Mouse (Mus musculus): Measurements from ENCODE around the gene Slc6a6. TPM values are rescaled to one million over a fixed set of nuclear protein-coding genes. Genes with fewer than 3 reads are reported as not detected.

Slc6a6 gene
- polyA plus RNA-seq, 1 experiment from 2014 or later, result 60.0 TPM

- H3K9ac ChIP-seq, result no peak overlapping the region
- 0 out of 2 replicates have a peak, but pooled peaks cover 3% of the 10 kb centered on the region for H3K4me1 ChIP-seq
- no peaks in the 10 kb centered on the region for H3K9me3 ChIP-seq
- 83% methylated on average over 7 of the region's 7 CpGs for WGBS
- H3K27me3 ChIP-seq (replicated peaks), result no peaks in the 10 kb centered on the region
- H3K4me3 ChIP-seq, result no peak overlapping the region
- H3K4me2 ChIP-seq, result no peak overlapping the region
- H3K27ac ChIP-seq (replicated peaks), result no peak overlapping the region
- no peak for ATAC-seq (ENCODE audit: extremely low read depth, insufficient number of reproducible peaks, low FRiP score, low TSS enrichment)
- peaks cover 88% of the 10 kb centered on the region for H3K36me3 ChIP-seq
Measured at GRCm38 (mm10) chr6:91745947-91746582, 62.2 kb downstream of the Slc6a6 start.

- H3K27me3 ChIP-seq (replicated peaks), result no peaks in the 10 kb centered on the region
- H3K9ac ChIP-seq, result no peak overlapping the region
- H3K27ac ChIP-seq (replicated peaks), result no peak overlapping the region
- H3K9me3 ChIP-seq, result no peaks in the 10 kb centered on the region
- H3K4me1 ChIP-seq, result 0 out of 2 replicates have a peak, but pooled peaks cover 3% of the 10 kb centered on the region
- peaks cover 90% of the 10 kb centered on the region for H3K36me3 ChIP-seq
- H3K4me2 ChIP-seq, result no peak overlapping the region
- no peak overlapping the region for H3K4me3 ChIP-seq
- ATAC-seq (ENCODE audit: extremely low read depth, insufficient number of reproducible peaks, low FRiP score, low TSS enrichment), result no peak
- 81% methylated on average over 5 of the region's 5 CpGs for WGBS
Measured at GRCm38 (mm10) chr6:91746776-91747175, 62.9 kb downstream of the Slc6a6 start.

- Histone ChIP-seq H3K9me3 (no peaks in the 10 kb centered on the region), H3K27ac (replicated peaks) (no peak overlapping the region), H3K4me3 (no peak overlapping the region), H3K4me2 (no peak overlapping the region), H3K27me3 (replicated peaks) (no peaks in the 10 kb centered on the region), H3K36me3 (peaks cover 83% of the 10 kb centered on the region), H3K4me1 (peaks cover 18% of the 10 kb centered on the region; the same call in 1 of the 2 replicates), H3K9ac (no peak overlapping the region)
- WGBS, result 75% methylated on average over 3 of the region's 3 CpGs
- no peak for ATAC-seq (ENCODE audit: extremely low read depth, insufficient number of reproducible peaks, low FRiP score, low TSS enrichment)
Measured at GRCm38 (mm10) chr6:91750976-91751375, 67.1 kb downstream of the Slc6a6 start.

GRCm38 (mm10) chr6:91752884-91753283 lies 69.0 kb downstream of the Slc6a6 start:
- Histone ChIP-seq H3K4me2 (no peak overlapping the region), H3K9me3 (no peaks in the 10 kb centered on the region), H3K27me3 (replicated peaks) (no peaks in the 10 kb centered on the region), H3K36me3 (peaks cover 85% of the 10 kb centered on the region), H3K9ac (no peak overlapping the region), H3K4me1 (peaks cover 18% of the 10 kb centered on the region; the same call in 1 of the 2 replicates), H3K4me3 (no peak overlapping the region), H3K27ac (replicated peaks) (peak overlapping the region; percentile 54)
- 57% methylated on average over 8 of the region's 8 CpGs for WGBS
- ATAC-seq (ENCODE audit: extremely low read depth, insufficient number of reproducible peaks, low FRiP score, low TSS enrichment), result no peak

GRCm38 (mm10) chr6:91754098-91754497 lies 70.2 kb downstream of the Slc6a6 start:
- H3K27me3 ChIP-seq (replicated peaks), result no peaks in the 10 kb centered on the region
- H3K4me2 ChIP-seq, result no peak overlapping the region
- H3K4me1 ChIP-seq, result peaks cover 18% of the 10 kb centered on the region; the same call in 1 of the 2 replicates
- H3K9me3 ChIP-seq, result no peaks in the 10 kb centered on the region
- H3K27ac ChIP-seq (replicated peaks), result peak overlapping the region; percentile 4; the same call in 1 of the 2 replicates
- WGBS, result 57% methylated on average over 6 of the region's 6 CpGs
- H3K9ac ChIP-seq, result no peak overlapping the region
- H3K4me3 ChIP-seq, result no peak overlapping the region
- peaks cover 80% of the 10 kb centered on the region for H3K36me3 ChIP-seq
- no peak for ATAC-seq (ENCODE audit: extremely low read depth, insufficient number of reproducible peaks, low FRiP score, low TSS enrichment)

- Histone ChIP-seq H3K4me1 (peaks cover 18% of the 10 kb centered on the region; the same call in 1 of the 2 replicates), H3K27ac (replicated peaks) (no peak overlapping the region), H3K36me3 (peaks cover 81% of the 10 kb centered on the region), H3K9me3 (no peaks in the 10 kb centered on the region), H3K4me3 (no peak overlapping the region), H3K9ac (no peak overlapping the region), H3K4me2 (no peak overlapping the region), H3K27me3 (replicated peaks) (no peaks in the 10 kb centered on the region)
- no peak for ATAC-seq (ENCODE audit: extremely low read depth, insufficient number of reproducible peaks, low FRiP score, low TSS enrichment)
- WGBS, result 88% methylated on average over 12 of the region's 12 CpGs
Measured at GRCm38 (mm10) chr6:91754845-91755244, 71.0 kb downstream of the Slc6a6 start.

- no peak for ATAC-seq (ENCODE audit: extremely low read depth, insufficient number of reproducible peaks, low FRiP score, low TSS enrichment)
- H3K36me3 ChIP-seq, result peaks cover 59% of the 10 kb centered on the region
- no peak overlapping the region for H3K4me2 ChIP-seq
- H3K4me1 ChIP-seq, result no peaks in the 10 kb centered on the region
- H3K9me3 ChIP-seq, result no peaks in the 10 kb centered on the region
- 72% methylated on average over 9 of the region's 9 CpGs for WGBS
- no peak overlapping the region for H3K4me3 ChIP-seq
- no peaks in the 10 kb centered on the region for H3K27me3 ChIP-seq (replicated peaks)
- H3K9ac ChIP-seq, result no peak overlapping the region
- H3K27ac ChIP-seq (replicated peaks), result no peak overlapping the region
Measured at GRCm38 (mm10) chr6:91762051-91762742, 78.3 kb downstream of the Slc6a6 start.

- Histone ChIP-seq H3K4me3 (no peak overlapping the region), H3K9me3 (no peaks in the 10 kb centered on the region), H3K27ac (replicated peaks) (no peak overlapping the region), H3K4me1 (no peaks in the 10 kb centered on the region), H3K4me2 (no peak overlapping the region), H3K27me3 (replicated peaks) (no peaks in the 10 kb centered on the region), H3K9ac (no peak overlapping the region), H3K36me3 (peaks cover 47% of the 10 kb centered on the region)
- no peak for ATAC-seq (ENCODE audit: extremely low read depth, insufficient number of reproducible peaks, low FRiP score, low TSS enrichment)
- 72% methylated on average over 8 of the region's 8 CpGs for WGBS
Measured at GRCm38 (mm10) chr6:91767550-91767949, 83.7 kb downstream of the Slc6a6 start.

GRCm38 (mm10) chr6:91773951-91774350 lies 90.1 kb downstream of the Slc6a6 start:
- no peaks in the 10 kb centered on the region for H3K9me3 ChIP-seq
- H3K4me1 ChIP-seq, result no peaks in the 10 kb centered on the region
- no peak for ATAC-seq (ENCODE audit: extremely low read depth, insufficient number of reproducible peaks, low FRiP score, low TSS enrichment)
- 67% methylated on average over 5 of the region's 5 CpGs for WGBS
- no peak overlapping the region for H3K4me2 ChIP-seq
- no peak overlapping the region for H3K9ac ChIP-seq
- H3K27ac ChIP-seq (replicated peaks), result no peak overlapping the region
- H3K4me3 ChIP-seq, result no peak overlapping the region
- H3K36me3 ChIP-seq, result peaks cover 51% of the 10 kb centered on the region
- peaks cover 4% of the 10 kb centered on the region; the same call in 1 of the 2 replicates for H3K27me3 ChIP-seq (replicated peaks)

- no peak overlapping the region for H3K4me3 ChIP-seq
- no peaks in the 10 kb centered on the region for H3K9me3 ChIP-seq
- H3K36me3 ChIP-seq, result peaks cover 51% of the 10 kb centered on the region
- no peak for ATAC-seq (ENCODE audit: extremely low read depth, insufficient number of reproducible peaks, low FRiP score, low TSS enrichment)
- no peaks in the 10 kb centered on the region for H3K4me1 ChIP-seq
- H3K9ac ChIP-seq, result no peak overlapping the region
- H3K27ac ChIP-seq (replicated peaks), result no peak overlapping the region
- WGBS, result 16% methylated on average over 9 of the region's 9 CpGs
- peaks cover 4% of the 10 kb centered on the region; the same call in 1 of the 2 replicates for H3K27me3 ChIP-seq (replicated peaks)
- H3K4me2 ChIP-seq, result no peak overlapping the region
Measured at GRCm38 (mm10) chr6:91776543-91776942, 92.7 kb downstream of the Slc6a6 start.

GRCm38 (mm10) chr6:91779206-91779605 lies 95.4 kb downstream of the Slc6a6 start:
- peaks cover 46% of the 10 kb centered on the region for H3K36me3 ChIP-seq
- H3K9me3 ChIP-seq, result no peaks in the 10 kb centered on the region
- WGBS, result 56% methylated on average over 8 of the region's 9 CpGs
- H3K9ac ChIP-seq, result no peak overlapping the region
- no peak overlapping the region for H3K4me2 ChIP-seq
- H3K27me3 ChIP-seq (replicated peaks), result peaks cover 4% of the 10 kb centered on the region; the same call in 1 of the 2 replicates
- ATAC-seq (ENCODE audit: extremely low read depth, insufficient number of reproducible peaks, low FRiP score, low TSS enrichment), result no peak
- no peak overlapping the region for H3K27ac ChIP-seq (replicated peaks)
- H3K4me3 ChIP-seq, result no peak overlapping the region
- H3K4me1 ChIP-seq, result peaks cover 4% of the 10 kb centered on the region; the same call in 1 of the 2 replicates

All from heart, embryonic 13.5 days (tissue).